Mouse (Mus musculus) heart, postnatal 0 days (tissue): Measurements from ENCODE around the gene Erc1. TPM values are rescaled to one million over a fixed set of nuclear protein-coding genes. Genes with fewer than 3 reads are reported as not detected.
"Not testable (repeated sequence)": the region's sequence is repeated elsewhere in the genome, so short reads cannot be mapped to it uniquely, and the experiment has no call there.

Experiments used
- ATAC-seq: fragments of 200-750 bp; cut with Nextera tagmentation; 2 replicates; pipeline ENCODE4 v1.8.0; 2017; ENCODE audit warnings: low read depth, moderate number of reproducible peaks, moderate library complexity; ENCODE audit not compliant: insufficient read depth
- DNase-seq: peaks from one replicate; pipeline ENCODE4 v3.0.0-alpha.2; 2016; ENCODE audit warnings: low spot score
- H3K27ac ChIP-seq: fragments of 300-500 bp; sonication (generic); 2 replicates; pipeline ENCODE4 v1.5.1; 2014; ENCODE audit warnings: low read depth, mild to moderate bottlenecking
- H3K27me3 ChIP-seq: fragments of 300-500 bp; sonication (generic); 2 replicates; pipeline ENCODE4 v1.6.1; 2014; ENCODE audit warnings: low read length, mixed read lengths; ENCODE audit not compliant: control insufficient read depth, insufficient read depth
- H3K36me3 ChIP-seq: fragments of 300-500 bp; sonication (generic); replicated peaks from 2 replicates; pipeline ENCODE4 v1.6.1; 2014; ENCODE audit warnings: low read length, mixed read lengths; ENCODE audit not compliant: control insufficient read depth, insufficient read depth
- H3K4me1 ChIP-seq: fragments of 300-500 bp; sonication (generic); 2 replicates; pipeline ENCODE4 v1.6.1; 2014; ENCODE audit warnings: antibody characterized with exemption; ENCODE audit not compliant: control insufficient read depth, insufficient read depth
- H3K4me2 ChIP-seq: fragments of 300-500 bp; sonication (generic); 2 replicates; pipeline ENCODE4 v1.6.1; 2014; ENCODE audit warnings: low read depth, mild to moderate bottlenecking, low read length, moderate library complexity
- H3K4me3 ChIP-seq: fragments of 300-500 bp; sonication (generic); 2 replicates; pipeline ENCODE4 v1.5.1; 2014; ENCODE audit warnings: low read depth, low read length
- H3K9ac ChIP-seq: fragments of 300-500 bp; sonication (generic); replicated peaks from 2 replicates; pipeline ENCODE4 v1.6.1; 2014; ENCODE audit warnings: low read depth, low read length, mixed read lengths
- H3K9me3 ChIP-seq: fragments of 300-500 bp; sonication (generic); replicated peaks from 2 replicates; pipeline ENCODE4 v1.6.1; 2016; ENCODE audit warnings: low read length; ENCODE audit not compliant: control insufficient read depth
- CTCF ChIP-seq: IDR thresholded peaks from 2 replicates; pipeline ENCODE4 v1.5.1; 2016; ENCODE audit warnings: antibody characterized with exemption, control low read depth, low read depth
- EP300 ChIP-seq: IDR thresholded peaks from 2 replicates; pipeline ENCODE4 v1.6.1; 2016; ENCODE audit warnings: antibody characterized with exemption, low read depth
- WGBS: fragments of 180-500 bp; shearing (Covaris S2); extraction: QIAGEN DNeasy Blood & Tissue Kit; methylation state at CpG from one replicate; pipeline ENCODE4 v1.1.7; 2014; 5-methylcytosine and 5-hydroxymethylcytosine counted together
- polyA plus RNA-seq: library from polyadenylated mRNA; unstranded; fragments of >200 nt; fragmentation: Nextera tagmentation; extraction: Ambion mirVana; gene quantifications from 2 replicates; pipeline ENCODE4 v1.2.1, GENCODE M21; 2015
- total RNA-seq: library from RNA; depleted of rRNA; stranded (reverse); fragments of >200 nt; gene quantifications from 2 replicates; pipeline ENCODE4 v1.2.3, GENCODE M21; 2014; ENCODE audit warnings: low replicate concordance

Gene Erc1
- total and polyA plus RNA-seq, 2 experiments from 2014 or later = 11.9 to 30.7 TPM

DNA sequence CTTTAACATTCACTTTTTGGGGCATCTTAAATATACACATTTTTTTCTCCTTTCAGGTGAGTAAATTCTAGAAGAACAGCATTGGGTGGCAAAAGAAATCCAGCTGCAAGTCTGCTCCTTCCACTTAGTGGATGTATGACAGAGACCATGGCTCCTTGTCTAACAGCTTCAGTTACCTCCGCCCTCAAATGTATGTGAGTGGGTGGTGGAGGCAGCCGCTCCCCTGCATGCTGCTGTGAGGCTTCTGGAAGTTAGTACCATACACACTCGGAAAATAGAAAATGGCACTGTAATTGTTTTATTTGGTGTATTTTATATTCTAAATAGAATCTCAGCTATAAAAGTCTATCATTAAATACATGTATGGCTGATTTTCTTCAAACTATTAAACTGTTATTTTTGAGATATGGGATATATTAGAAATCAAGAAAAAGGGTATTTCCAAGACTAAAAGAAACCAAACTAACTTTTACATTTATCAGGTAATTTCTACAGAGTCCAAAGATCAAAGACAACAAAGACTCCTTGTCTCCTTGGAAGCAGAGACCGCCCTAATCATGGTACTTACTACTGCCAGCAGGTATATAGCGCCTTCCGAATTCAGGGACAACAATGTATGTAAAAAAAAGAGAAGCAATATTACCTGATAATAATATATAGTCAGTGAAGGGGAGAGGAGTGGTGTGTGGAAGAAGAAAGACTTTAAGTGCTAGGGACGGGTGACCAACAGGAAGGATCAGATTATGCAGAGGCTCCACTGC, 190.4 kb downstream of the Erc1 start:
- no peak for ATAC-seq
- Histone ChIP-seq H3K9me3 (no peaks in the 10 kb centered on the region), H3K9ac (no peak overlapping the region), H3K4me3 (no peak overlapping the region), H3K4me2 (no peak overlapping the region), H3K36me3 (no peaks in the 10 kb centered on the region), H3K4me1 (peaks cover 5% of the 10 kb centered on the region; the same call in 1 of the 2 replicates), H3K27ac (no peak overlapping the region), H3K27me3 (no peaks in the 10 kb centered on the region)
- TF ChIP-seq EP300 (no peak), CTCF (no peak)
- DNase-seq = no peak
- WGBS = 90% methylated on average over 7 of the region's 7 CpGs

DNA sequence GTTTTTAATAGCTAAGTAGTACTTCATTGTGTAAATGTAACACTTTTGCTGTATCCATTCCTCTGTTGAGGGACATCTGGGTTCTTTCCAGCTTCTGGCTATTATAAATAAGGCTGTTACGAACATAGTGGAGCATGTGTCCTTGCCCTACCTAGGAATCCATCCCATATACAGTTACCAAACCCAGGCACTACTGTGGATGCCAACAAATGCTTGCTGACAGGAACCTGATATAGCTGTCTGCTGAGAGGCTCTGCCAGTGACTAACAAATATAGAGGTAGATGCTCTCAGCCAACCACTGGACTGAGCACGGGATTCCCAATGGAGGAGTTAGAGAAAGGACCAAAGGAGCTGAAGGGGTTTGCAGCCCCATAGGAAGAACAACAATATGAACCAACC, 193.2 kb downstream of the Erc1 start:
- DNase-seq (peak; percentile 48), ATAC-seq (peak; percentile 95)
- H3K9me3 ChIP-seq, H3K27me3 ChIP-seq, H3K4me1 ChIP-seq, H3K4me2 ChIP-seq, H3K4me3 ChIP-seq, H3K36me3 ChIP-seq, H3K9ac ChIP-seq: not testable (repeated sequence)
- WGBS = 42% methylated on average over 2 of the region's 2 CpGs
- peak overlapping the region; percentile 79 for H3K27ac ChIP-seq

DNA sequence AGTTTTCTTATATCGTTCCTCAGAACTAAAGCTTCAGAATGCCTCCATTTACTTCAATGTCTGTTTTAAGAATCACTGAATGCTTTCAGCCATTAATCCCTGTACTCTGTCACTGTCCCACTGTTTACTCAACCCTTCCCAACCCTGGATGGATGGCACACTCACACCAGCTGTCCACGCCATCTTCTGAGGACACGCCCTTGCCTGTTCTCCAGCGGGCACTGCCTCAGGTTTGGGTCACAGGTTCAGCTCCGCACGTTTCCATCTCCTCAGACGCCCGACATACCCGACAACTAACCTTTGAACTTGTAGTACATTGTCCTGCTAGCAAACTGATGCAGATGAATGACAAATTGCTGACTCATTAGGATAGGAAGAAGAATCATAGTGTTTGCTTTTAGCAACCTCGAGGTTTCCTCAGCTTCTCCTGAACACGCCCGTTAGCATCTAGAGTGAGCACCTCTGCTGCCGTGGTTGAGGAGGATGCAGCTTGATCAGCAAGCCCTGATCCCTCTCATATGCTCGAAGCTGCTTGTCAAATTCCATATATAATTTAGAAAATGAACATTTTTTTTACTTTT, 204.0 kb downstream of the Erc1 start:
- H3K9me3 ChIP-seq = no peaks in the 10 kb centered on the region
- no peak for ATAC-seq
- no peaks in the 10 kb centered on the region for H3K36me3 ChIP-seq
- no peak for DNase-seq
- no peak overlapping the region for H3K9ac ChIP-seq
- no peak overlapping the region for H3K4me3 ChIP-seq
- no peaks in the 10 kb centered on the region for H3K4me1 ChIP-seq
- no peak overlapping the region for H3K27ac ChIP-seq
- H3K27me3 ChIP-seq = no peaks in the 10 kb centered on the region
- 73% methylated on average over 14 of the region's 14 CpGs for WGBS
- no peak for TF ChIP-seq CTCF
- no peak for TF ChIP-seq EP300
- no peak overlapping the region for H3K4me2 ChIP-seq

DNA sequence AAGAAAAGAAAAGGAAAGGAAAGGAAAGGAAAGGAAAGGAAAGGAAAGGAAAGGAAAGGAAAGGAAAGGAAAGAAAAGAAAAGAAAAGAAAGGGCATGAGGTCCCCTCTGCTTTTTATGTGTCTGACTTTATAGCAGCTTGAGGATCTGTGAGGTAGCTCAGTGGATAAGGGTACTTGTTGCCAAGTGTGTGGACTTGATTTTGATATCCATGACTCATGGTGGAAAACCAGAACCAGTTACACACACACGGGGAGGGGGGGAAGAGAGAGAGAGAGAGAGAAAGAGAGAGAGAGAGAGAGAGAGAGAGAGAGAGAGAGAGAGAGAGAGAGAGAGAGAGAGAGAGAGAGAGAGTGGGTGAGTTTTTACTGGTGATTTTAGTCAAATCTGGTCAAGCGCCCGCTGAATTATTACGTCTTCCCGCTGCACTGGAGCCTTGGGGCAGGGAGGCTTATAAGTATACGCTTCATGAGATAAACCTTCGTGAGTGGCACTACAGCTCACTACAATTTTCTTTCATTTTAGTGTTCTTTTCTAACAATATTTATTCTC, 204.7 kb downstream of the Erc1 start:
- ATAC-seq (no peak), DNase-seq (no peak)
- Histone ChIP-seq H3K27ac (no peak overlapping the region), H3K27me3 (no peaks in the 10 kb centered on the region), H3K9ac (no peak overlapping the region), H3K9me3 (no peaks in the 10 kb centered on the region), H3K4me1 (no peaks in the 10 kb centered on the region), H3K4me2 (no peak overlapping the region), H3K36me3 (no peaks in the 10 kb centered on the region), H3K4me3 (no peak overlapping the region)
- WGBS = 85% methylated on average over 7 of the region's 7 CpGs
- TF ChIP-seq EP300 = no peak

DNA sequence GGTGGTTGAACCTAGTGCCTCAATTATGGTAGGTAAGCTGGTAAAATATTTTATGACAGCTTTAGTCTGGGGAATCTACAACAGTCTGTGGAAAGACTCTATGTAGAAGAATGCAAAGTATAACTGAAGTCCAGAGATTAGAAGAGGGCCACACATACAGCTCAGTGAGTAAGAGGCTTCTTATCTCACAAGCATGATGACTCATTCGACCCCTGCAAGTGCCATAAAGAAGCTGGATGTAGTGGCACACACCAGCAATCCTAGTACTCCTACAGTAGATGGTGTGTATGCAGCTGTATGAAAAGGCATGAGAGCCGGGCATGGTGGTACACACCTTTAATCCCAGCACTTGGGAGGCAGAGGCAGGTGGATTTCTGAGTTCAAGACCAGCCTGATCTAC, 205.2 kb downstream of the Erc1 start:
- peak; percentile 33 for DNase-seq
- Histone ChIP-seq H3K27me3 (no peaks in the 10 kb centered on the region), H3K4me3 (no peak overlapping the region), H3K4me2 (no peak overlapping the region), H3K4me1 (no peaks in the 10 kb centered on the region), H3K9ac (no peak overlapping the region), H3K9me3 (no peaks in the 10 kb centered on the region), H3K36me3 (no peaks in the 10 kb centered on the region), H3K27ac (peak overlapping the region; percentile 34; the same call in 1 of the 2 replicates)
- 27% methylated on average over 2 of the region's 2 CpGs for WGBS
- ATAC-seq = peak; percentile 64; the same call in 1 of the 2 replicates
- TF ChIP-seq EP300 (no peak), CTCF (no peak)

DNA sequence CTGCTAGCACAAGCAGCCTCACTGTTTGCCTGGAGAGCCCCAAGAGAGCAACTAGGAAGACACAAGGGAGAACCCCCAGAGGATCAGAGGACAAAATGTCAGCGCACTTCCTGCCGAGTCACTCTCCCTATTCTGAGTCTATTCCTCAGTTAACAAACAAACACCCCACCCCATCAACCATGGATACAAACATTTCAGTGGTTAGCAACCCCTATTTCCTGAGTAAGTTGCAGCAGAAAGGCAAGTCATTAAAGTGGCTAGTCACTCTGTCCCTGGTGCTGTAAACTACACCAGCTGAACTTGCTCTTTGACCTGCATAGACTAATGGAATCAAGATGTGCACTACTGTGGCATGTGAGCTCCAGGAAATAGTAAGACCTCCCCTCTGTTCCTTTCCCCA, 212.3 kb downstream of the Erc1 start:
- Histone ChIP-seq H3K9me3 (no peaks in the 10 kb centered on the region), H3K27me3 (no peaks in the 10 kb centered on the region), H3K4me3 (no peak overlapping the region), H3K27ac (no peak overlapping the region), H3K4me1 (0 out of 2 replicates have a peak, but pooled peaks cover 2% of the 10 kb centered on the region), H3K36me3 (0 out of 2 replicates have a peak, but pooled peaks cover under 1% of the 10 kb centered on the region), H3K9ac (no peak overlapping the region), H3K4me2 (no peak overlapping the region)
- DNase-seq (peak; percentile 19), ATAC-seq (no peak)
- TF ChIP-seq EP300 = no peak
- TF ChIP-seq CTCF = no peak
- 39% methylated on average over 2 of the region's 2 CpGs for WGBS
